Mouse (Mus musculus) hindlimb bud, embryonic 11.5 days (tissue): Measurements from ENCODE around the gene Fam214a.

ENCODE experiments used
- DNase-seq: peaks from one replicate; pipeline ENCODE4 v3.0.0-alpha.2; 2012; ENCODE audit warnings: low read depth, low spot score; ENCODE audit errors: extremely low spot score

The Fam214a gene

GRCm38 (mm10) chr9:74952756-74953247 is at the start of gene Fam214a:
Gene Fam214a (plus strand): TSS chr9:74952884.
- DNase-seq, result peak; percentile 68

DNA sequence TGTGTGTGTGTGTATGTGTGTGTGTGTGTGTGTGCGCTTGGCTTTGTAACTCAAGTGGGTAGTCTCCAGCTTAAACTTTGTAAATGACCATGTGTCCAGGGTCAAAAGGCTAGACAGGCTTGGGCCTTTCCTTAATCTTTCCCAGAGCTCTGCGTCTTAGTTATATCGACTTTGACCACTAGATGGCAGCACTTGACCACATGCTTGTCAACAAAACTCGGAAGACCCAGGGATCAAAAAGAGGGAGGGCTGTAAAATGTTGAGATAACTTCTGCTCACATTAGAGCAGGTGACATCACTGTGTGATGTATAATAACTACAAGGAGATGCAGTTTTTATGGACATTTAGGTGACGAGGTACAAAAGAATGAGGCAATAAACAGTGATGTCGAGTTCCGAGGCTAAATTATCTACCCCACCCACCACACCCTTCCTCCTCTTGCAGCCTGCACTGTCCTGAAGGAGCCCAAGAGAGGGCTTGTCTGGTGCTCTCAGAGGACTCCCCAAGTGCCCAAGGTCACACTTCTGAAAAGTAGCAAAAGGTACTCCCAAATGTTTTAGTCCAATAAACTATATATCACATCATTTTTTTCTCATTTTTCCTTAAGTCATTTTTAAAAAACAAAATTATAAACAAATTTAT is 47.7 kb upstream of the Fam214a start:
- peak; percentile 80 for DNase-seq

DNA sequence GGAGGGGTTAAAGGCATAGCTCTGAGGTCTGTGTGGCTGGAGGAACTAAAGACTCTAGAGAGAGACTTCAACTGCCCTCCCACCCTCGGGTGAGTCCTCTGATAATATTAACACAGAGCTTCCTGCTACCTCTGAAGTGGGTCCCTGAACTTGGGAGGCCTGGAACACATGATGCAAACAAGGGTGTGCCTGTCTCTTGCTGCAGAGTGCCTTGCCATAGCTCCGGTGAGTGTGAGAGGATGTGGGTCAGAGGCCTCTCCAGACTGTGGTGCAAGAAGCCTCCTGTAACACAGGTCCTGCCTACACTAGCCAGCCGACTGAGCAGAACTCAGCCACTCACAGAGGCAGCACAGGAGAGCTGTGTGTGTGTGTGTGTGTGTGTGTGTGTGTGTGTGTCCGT is 45.7 kb upstream of the Fam214a start:
- DNase-seq, result no peak

DNA sequence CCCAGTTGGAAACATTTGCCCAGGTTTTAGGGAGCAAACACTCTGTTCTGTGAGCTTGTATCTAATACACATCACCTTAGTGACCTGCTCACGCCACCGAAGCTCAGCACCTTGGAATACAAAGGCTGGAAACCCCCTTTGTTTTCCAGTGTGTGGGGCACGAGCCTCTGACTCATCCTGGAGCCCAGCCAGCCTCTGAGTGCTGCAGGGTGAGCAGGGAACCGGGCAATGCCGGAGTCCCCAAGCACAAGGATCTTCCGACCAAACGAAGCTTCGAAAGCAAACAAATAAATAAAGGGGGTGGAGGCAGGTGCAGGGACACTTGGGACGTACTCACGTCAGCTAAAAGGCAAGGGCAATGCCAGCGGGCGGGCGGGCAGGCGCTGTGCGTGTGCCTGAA is 43.4 kb upstream of the Fam214a start:
- no peak for DNase-seq

DNA sequence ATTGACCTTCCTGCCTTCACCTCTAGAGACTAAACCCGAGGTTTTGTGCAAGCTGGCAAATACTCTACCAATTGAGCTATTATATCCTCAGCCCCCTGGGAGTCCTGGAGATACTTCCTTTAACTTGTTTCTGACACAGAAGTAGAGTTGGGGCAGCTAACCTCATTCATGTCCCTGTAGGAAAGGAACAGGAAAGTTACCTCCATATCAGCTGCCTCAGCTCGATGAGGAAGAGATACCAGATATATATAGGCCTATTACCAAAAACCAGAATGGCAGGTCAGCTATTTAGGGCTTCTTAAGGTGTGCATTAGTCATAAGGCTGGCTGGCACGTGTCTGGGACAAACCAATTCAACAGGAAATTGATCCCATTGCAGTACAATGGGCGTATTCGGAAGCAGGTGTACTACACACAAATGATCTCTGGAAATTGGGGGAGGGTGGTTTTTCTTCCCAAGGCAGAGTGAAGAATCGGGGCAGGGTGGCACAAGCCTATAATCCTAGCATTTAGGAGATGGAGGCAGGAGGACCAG is 42.4 kb upstream of the Fam214a start:
- DNase-seq, result no peak

DNA sequence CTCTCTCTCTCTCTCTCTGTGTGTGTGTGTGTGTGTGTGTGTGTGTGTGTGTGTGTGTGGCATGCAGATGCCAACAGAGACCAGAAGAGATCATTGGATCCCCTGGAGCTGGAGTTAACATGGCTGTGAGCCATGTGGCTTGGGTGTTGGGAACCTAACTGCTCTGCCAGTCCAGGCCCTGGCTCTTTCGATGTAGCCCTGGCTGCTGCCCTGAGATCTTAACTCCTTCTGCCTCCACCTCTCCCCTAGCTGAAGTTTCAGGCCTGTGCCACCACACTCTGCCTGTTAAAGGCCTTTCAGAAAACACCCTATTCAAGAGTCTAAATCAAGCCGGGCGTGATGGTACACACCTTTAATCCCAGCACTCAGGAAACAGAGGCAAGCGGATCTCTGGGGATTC is 41.3 kb upstream of the Fam214a start:
- DNase-seq, result no peak

GRCm38 (mm10) chr9:74911919-74912318 is 40.8 kb upstream of the Fam214a start:
- DNase-seq, result no peak

GRCm38 (mm10) chr9:74912619-74913376 is 39.9 kb upstream of the Fam214a start:
- DNase-seq, result peak; percentile 12

DNA sequence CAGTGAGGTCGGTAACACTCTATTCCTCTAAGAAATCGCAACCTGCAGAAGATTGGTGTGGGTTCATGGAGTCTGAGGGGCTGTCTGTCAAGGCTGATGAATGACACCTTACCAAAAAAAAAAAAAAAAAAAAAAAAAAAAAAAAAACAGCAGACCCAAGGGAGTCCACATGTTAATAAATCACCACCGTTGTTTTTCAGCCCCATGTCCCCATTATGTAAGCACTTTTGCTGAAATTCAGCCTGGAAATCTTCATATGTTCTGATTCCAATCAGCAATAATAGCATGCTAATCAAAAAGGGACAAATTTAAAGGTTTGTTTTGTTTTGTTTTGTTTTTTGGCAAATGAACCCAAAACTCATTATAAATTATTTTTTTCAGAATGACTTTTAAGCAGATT is 37.1 kb upstream of the Fam214a start:
- no peak for DNase-seq

DNA sequence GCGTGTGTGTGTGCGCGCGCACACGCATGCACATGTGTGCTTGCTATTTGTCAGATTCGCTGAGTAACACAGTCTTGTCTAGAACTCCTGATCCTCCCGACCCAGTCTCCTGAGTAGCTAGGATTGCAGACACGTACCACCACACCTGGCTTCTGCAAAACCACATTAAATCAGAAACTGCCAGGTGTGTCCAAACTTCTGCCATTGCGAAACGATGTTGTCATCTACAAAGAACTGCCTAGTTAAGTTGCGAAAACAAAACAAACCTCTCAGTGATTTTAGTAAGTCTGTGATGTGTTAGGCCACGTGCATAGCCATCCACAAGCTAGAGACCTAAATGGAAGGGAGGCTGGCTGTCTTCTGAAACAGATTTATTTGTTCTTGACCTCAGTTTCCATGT is 32.2 kb upstream of the Fam214a start:
- DNase-seq, result no peak

DNA sequence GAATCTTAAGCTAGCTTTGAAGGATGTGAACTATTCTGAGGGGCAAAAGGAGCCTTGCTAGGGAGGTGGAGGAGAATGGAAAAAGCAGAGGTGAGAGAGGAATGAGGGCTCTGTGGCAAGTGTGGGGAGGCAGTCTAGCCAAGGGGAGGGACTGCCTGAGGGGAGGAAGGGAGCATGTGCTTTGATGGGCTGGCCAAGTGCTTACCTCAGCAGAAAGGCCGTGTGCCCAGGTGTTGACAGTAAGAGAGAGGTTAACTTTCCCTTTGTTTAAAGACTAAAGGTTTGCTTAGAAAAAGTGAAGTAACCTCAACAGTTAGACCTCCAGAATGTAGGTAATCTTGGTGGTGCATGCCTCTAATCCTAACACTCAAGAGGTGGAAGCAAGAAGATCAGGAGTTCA is 31.3 kb upstream of the Fam214a start:
- no peak for DNase-seq

GRCm38 (mm10) chr9:74922884-74923283 is 29.8 kb upstream of the Fam214a start:
- DNase-seq, result no peak

DNA sequence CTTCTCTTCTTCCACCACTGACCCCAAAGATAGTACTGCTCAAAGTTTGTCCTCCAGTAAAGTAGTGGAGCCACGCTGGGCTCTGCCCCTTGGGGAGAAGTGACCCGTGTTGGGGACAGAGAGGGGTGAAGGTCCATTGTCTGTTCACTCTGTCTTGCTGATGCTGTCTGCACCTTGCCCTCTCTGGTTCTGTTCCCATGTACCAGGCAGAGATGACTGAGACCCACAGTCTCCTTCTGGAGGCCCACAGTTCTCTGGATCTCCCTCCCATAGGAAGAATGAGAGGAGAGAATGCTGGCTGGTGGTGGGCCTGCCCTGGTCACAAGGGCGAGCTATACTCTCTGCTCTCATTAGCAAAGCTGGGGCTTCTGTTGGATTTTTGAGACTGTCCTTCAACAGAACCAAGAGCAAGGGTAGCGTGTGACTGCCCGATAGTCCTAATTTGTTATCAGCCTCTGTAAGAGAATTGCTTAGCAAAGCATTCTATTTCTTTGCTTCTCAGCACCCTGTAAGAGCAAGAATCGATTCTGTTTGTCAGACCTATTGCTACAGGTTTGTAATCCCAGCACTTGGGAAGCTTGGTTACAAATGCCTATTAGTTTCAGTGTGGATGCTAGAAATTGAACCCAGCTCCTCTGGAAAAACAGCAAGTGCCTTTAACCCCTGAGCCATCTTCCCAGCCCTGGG is 29.2 kb upstream of the Fam214a start:
- no peak for DNase-seq

DNA sequence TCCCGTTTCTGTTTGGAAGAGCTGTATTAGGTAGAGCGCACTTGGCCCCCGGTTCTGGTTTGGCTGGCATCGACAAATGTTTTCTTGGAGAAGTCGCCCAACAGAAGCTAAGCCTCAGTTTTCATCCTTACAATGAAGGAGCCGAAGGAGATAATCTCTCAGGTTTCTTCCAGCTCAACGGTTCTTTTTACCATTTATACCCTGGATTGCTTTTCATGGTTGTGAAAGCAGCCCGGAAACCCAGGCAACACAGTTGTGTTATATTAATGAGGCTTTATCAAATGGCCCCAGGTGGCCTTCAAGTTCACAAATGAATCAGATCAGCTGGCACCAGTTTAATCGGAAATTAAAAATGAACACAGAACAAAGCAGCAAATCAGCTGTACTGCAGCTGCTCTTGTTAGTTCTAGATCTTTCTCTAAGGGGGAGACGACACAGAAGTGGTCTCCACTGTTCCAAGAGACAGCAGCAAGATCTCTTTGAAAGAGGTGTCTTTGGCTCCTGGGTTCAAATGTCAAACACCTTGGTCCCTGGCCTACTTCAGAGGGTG is 27.4 kb upstream of the Fam214a start:
- DNase-seq, result no peak

- no peak for DNase-seq
Observed at GRCm38 (mm10) chr9:74929981-74930423, 22.7 kb upstream of the Fam214a start.

- DNase-seq, result no peak
Observed at GRCm38 (mm10) chr9:74930653-74931052, 22.0 kb upstream of the Fam214a start.

GRCm38 (mm10) chr9:74935289-74935688 is 17.4 kb upstream of the Fam214a start:
- DNase-seq, result no peak

DNA sequence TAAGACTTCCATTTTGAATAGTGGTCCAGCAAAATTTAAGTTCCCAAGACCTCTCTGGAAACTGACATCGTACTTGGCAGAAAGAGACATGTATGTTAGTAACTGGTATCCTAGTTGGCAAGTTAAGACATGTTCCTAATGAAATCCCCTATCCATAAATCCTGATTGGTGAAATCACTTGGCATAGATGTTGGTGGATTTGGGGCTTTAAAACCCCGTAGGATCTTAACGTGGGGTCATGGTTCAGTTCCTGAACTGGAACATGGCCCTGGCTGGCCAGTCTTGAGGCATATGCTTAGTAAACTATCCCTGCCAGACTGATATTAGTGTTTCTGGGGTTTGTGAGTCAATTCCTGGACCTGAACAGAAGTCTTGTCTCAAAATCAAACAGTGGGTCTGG is 14.9 kb upstream of the Fam214a start:
- no peak for DNase-seq

DNA sequence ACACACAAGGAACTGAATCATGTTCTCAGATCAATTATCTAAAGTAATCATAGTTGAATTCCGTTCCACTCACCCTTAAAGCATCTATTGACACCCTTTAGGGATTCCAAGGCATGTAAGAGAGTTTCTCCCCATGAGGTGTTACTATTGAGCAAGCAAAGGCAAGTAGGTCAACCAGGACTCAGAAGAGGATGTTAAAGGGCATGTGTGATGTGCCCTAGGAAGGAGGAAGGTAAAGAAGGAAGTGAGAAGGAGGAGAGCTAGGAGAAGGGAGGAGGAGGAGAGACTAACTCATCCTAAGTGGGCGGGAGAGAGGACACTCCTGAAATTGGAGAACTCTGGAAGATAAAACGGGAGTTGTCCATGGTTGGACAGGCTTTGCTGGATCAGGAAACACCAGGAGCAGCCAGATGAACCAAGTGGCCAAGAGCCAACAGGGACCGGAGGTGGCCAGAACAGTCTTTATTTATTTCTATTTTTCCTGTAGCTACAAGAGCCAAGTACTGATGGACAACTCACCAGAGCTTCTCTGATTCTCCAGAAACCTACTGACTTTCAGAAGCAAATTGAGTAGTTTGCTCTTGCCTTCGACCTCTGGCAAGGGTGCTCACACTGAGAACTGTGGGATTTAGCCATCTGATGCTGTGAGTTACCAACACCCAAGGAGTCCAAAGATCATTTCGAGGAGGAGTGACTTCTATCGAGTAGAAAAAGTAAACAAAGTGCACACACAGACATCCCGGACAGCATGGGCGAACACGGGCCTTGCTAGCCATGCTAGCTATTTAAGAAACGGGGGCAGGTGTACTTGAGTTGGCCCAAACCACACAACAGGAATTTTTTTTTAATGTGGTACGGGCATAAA is 13.8 kb upstream of the Fam214a start:
- DNase-seq, result no peak

GRCm38 (mm10) chr9:74946713-74947402 is 5.8 kb upstream of the Fam214a start:
- DNase-seq, result no peak
